In the genomic region with DNA sequence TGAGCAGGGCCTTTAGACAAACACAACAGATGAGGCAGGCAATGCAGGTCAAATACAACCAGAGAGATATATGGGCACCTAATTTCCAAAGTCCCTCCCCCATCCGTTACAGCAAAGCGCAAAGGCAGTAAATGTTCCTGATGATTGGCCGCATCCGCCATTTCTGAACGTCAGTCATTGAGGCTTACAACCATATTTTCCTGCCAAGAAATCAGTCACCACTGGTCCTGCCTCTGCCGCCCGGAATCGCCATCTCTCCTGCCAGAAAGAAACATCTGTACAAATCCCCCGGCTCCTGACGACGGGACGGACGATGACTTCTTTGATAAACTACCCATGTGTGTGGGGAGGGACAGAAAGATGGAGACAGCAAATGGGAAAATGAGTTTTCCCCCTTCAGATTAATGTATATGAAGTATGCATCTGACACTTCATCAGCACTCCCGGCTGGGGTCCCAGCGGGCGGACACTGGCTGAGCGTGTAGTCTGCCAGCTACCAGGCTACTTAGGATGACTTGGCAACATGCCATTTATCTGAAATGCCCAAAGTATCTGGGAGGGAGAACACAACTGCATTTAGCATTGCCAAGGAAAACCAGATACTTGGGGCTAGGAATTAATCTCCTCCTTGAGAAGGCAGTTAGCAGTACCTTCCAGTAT, we compare ENCODE assay signal across 26 mouse cellular contexts.
DNase-seq lines count a peak whose midpoint lies in the region; ATAC-seq and TF ChIP-seq lines count a peak whose summit lies in the region.
"Had no signal": no experiment of that assay in that cellular context is flagged by ENCODE, and none has a peak within 500 bp of the region (broad histone marks: within the 10 kb centered on the region; RNA-seq: fewer than 3 reads in every experiment).

No protein-coding gene starts in this region.

- no peak overlapping the region for H3K9ac ChIP-seq in forebrain, embryonic 14.5 days (ENCODE audit: low read length)
- H3K9ac ChIP-seq in forebrain, postnatal 0 days: no peak overlapping the region
- H3K9ac ChIP-seq in hindbrain, embryonic 13.5 days: no peak overlapping the region
- no peak overlapping the region for H3K9ac ChIP-seq in hindbrain, embryonic 11.5 days (ENCODE audit: low read depth, low read length)
- no peak overlapping the region for H3K9ac ChIP-seq in hindbrain, postnatal 0 days (replicated peaks; ENCODE audit: low read length)
- H3K9ac ChIP-seq: embryonic facial prominence, embryonic 15.5 days; limb, embryonic 13.5 days; liver, embryonic 12.5 days; neural tube, embryonic 12.5 days had no signal

- 91% methylated on average over 17 of the region's 17 CpGs for WGBS in forebrain, embryonic 14.5 days
- 82% methylated on average over 17 of the region's 17 CpGs for WGBS in forebrain, postnatal 0 days
- 45% methylated on average over 17 of the region's 17 CpGs for WGBS in hindbrain, embryonic 13.5 days
- 84% methylated on average over 17 of the region's 17 CpGs for WGBS in hindbrain, embryonic 11.5 days
- WGBS in hindbrain, postnatal 0 days: 46% methylated on average over 17 of the region's 17 CpGs

- H3K36me3 ChIP-seq in forebrain, embryonic 14.5 days (ENCODE audit: control insufficient read depth, insufficient read depth, low read length): no peaks in the 10 kb centered on the region
- no peaks in the 10 kb centered on the region for H3K36me3 ChIP-seq in forebrain, postnatal 0 days (ENCODE audit: insufficient read depth)
- H3K36me3 ChIP-seq in hindbrain, embryonic 13.5 days: no peaks in the 10 kb centered on the region
- no peaks in the 10 kb centered on the region for H3K36me3 ChIP-seq in hindbrain, embryonic 11.5 days (ENCODE audit: control insufficient read depth, insufficient read depth, low read length)
- H3K36me3 ChIP-seq in hindbrain, postnatal 0 days (ENCODE audit: insufficient read depth, low read length): no peaks in the 10 kb centered on the region
- H3K36me3 ChIP-seq: embryonic facial prominence, embryonic 15.5 days; heart, embryonic 10.5 days; limb, embryonic 13.5 days; liver, embryonic 12.5 days; neural tube, embryonic 12.5 days had no signal

- H3K27me3 ChIP-seq in forebrain, embryonic 14.5 days (replicated peaks; ENCODE audit: control insufficient read depth, insufficient read depth, low read length): no peaks in the 10 kb centered on the region
- H3K27me3 ChIP-seq in forebrain, postnatal 0 days (ENCODE audit: insufficient read depth, low read length): no peaks in the 10 kb centered on the region
- H3K27me3 ChIP-seq in hindbrain, embryonic 13.5 days: no peaks in the 10 kb centered on the region
- H3K27me3 ChIP-seq in hindbrain, embryonic 11.5 days (ENCODE audit: control insufficient read depth, insufficient read depth, low read length): no peaks in the 10 kb centered on the region
- H3K27me3 ChIP-seq in hindbrain, postnatal 0 days (ENCODE audit: insufficient read depth, low read length): no peaks in the 10 kb centered on the region
- H3K27me3 ChIP-seq: embryonic facial prominence, embryonic 15.5 days; limb, embryonic 13.5 days; liver, embryonic 12.5 days; megakaryocyte, embryonic 14.5 days; neural tube, embryonic 12.5 days had no signal

- H3K4me3 ChIP-seq in forebrain, embryonic 14.5 days (ENCODE audit: low read depth, low read length): no peak overlapping the region
- H3K4me3 ChIP-seq in forebrain, postnatal 0 days (ENCODE audit: low read depth, low read length): no peak overlapping the region
- no peak overlapping the region for H3K4me3 ChIP-seq in hindbrain, embryonic 13.5 days
- H3K4me3 ChIP-seq in hindbrain, embryonic 11.5 days (ENCODE audit: low read depth, low read length): no peak overlapping the region
- no peak overlapping the region for H3K4me3 ChIP-seq in hindbrain, postnatal 0 days (ENCODE audit: low read length)
- H3K4me3 ChIP-seq: embryonic facial prominence, embryonic 15.5 days; heart, embryonic 10.5 days; limb, embryonic 13.5 days; liver, embryonic 12.5 days; megakaryocyte, embryonic 14.5 days; neural tube, embryonic 12.5 days had no signal

- no peak for ATAC-seq in forebrain, embryonic 14.5 days
- ATAC-seq in forebrain, postnatal 0 days: no peak
- peak; percentile 82 for ATAC-seq in hindbrain, embryonic 13.5 days (ENCODE audit: low FRiP score)
- no peak; the same call in 1 of the 2 replicates for ATAC-seq in hindbrain, embryonic 11.5 days (ENCODE audit: low FRiP score)
- no peak for ATAC-seq in hindbrain, postnatal 0 days
- ATAC-seq: inflammation-experienced regulatory T-cells, adult 6 months; liver, embryonic 12.5 days had no signal

- no peak for TF ChIP-seq CTCF in forebrain, postnatal 0 days (IDR thresholded peaks at IDR 0.05; ENCODE audit: low read depth)
- TF ChIP-seq CTCF in hindbrain, postnatal 0 days (IDR thresholded peaks at IDR 0.05; ENCODE audit: low read depth): no peak

- H3K4me1 ChIP-seq in forebrain, embryonic 14.5 days (ENCODE audit: control insufficient read depth, insufficient read depth, low read length): no peaks in the 10 kb centered on the region
- no peaks in the 10 kb centered on the region for H3K4me1 ChIP-seq in forebrain, postnatal 0 days (ENCODE audit: insufficient read depth)
- H3K4me1 ChIP-seq in hindbrain, embryonic 13.5 days (replicated peaks): peaks cover 12% of the 10 kb centered on the region
- H3K4me1 ChIP-seq in hindbrain, embryonic 11.5 days (replicated peaks; ENCODE audit: control insufficient read depth, insufficient read depth, low read length): no peaks in the 10 kb centered on the region
- H3K4me1 ChIP-seq in hindbrain, postnatal 0 days (ENCODE audit: insufficient read depth, low read length): no peaks in the 10 kb centered on the region
- H3K4me1 ChIP-seq: embryonic facial prominence, embryonic 15.5 days; limb, embryonic 13.5 days; liver, embryonic 12.5 days; megakaryocyte, embryonic 14.5 days; neural tube, embryonic 12.5 days had no signal

- H3K4me2 ChIP-seq in forebrain, embryonic 14.5 days (ENCODE audit: low read length): no peak overlapping the region
- no peak overlapping the region for H3K4me2 ChIP-seq in forebrain, postnatal 0 days (ENCODE audit: low read depth)
- peak overlapping the region; percentile 36 for H3K4me2 ChIP-seq in hindbrain, embryonic 13.5 days
- H3K4me2 ChIP-seq in hindbrain, embryonic 11.5 days (replicated peaks; ENCODE audit: low read depth, low read length): no peak overlapping the region
- peak overlapping the region; percentile 25; the same call in 1 of the 2 replicates for H3K4me2 ChIP-seq in hindbrain, postnatal 0 days (ENCODE audit: low read depth, low read length)
- H3K4me2 ChIP-seq: embryonic facial prominence, embryonic 15.5 days; limb, embryonic 13.5 days; liver, embryonic 12.5 days; neural tube, embryonic 12.5 days had no signal

- no peak overlapping the region for H3K27ac ChIP-seq in forebrain, embryonic 14.5 days (ENCODE audit: low read depth, low read length)
- no peak overlapping the region for H3K27ac ChIP-seq in forebrain, postnatal 0 days (ENCODE audit: low read depth, low read length)
- peak overlapping the region; percentile 58 for H3K27ac ChIP-seq in hindbrain, embryonic 13.5 days
- no peak overlapping the region for H3K27ac ChIP-seq in hindbrain, embryonic 11.5 days (ENCODE audit: low read depth, low read length)
- H3K27ac ChIP-seq in hindbrain, postnatal 0 days: no peak overlapping the region
- H3K27ac ChIP-seq: embryonic facial prominence, embryonic 15.5 days; heart, embryonic 10.5 days; kidney, postnatal 0 days; limb, embryonic 13.5 days; liver, embryonic 12.5 days; neural tube, embryonic 12.5 days; stomach, postnatal 0 days had no signal

- peak; percentile 36 for DNase-seq in forebrain, embryonic 14.5 days (ENCODE audit: low spot score)
- DNase-seq in forebrain, postnatal 0 days: no peak
- DNase-seq in hindbrain, embryonic 11.5 days (ENCODE audit: low spot score): no peak
- DNase-seq in MN1 (ENCODE audit: low spot score): peak; percentile 56
- peak; percentile 55 for DNase-seq in hindbrain, postnatal 0 days (ENCODE audit: low spot score)
- DNase-seq in right cerebral cortex, adult 2 months (ENCODE audit: low spot score in 2 of 2): no peak
- DNase-seq: adrenal gland, postnatal 14 days; cerebellum, adult 9-10 months; gastrocnemius, postnatal 36 days; heart, postnatal 14 days; kidney, adult 2 months; layer of hippocampus, adult 9-11 months; lung, adult 18-20 months; lung, postnatal 36 days; thymus, adult 2 months; thymus, postnatal 4 days had no signal

- H3K9me3 ChIP-seq in forebrain, embryonic 14.5 days (replicated peaks; ENCODE audit: control insufficient read depth, low read length): no peaks in the 10 kb centered on the region
- H3K9me3 ChIP-seq in forebrain, postnatal 0 days (ENCODE audit: low read length): no peaks in the 10 kb centered on the region
- H3K9me3 ChIP-seq in hindbrain, embryonic 13.5 days: no peaks in the 10 kb centered on the region
- no peaks in the 10 kb centered on the region for H3K9me3 ChIP-seq in hindbrain, embryonic 11.5 days (ENCODE audit: control insufficient read depth, low read length)
- no peaks in the 10 kb centered on the region for H3K9me3 ChIP-seq in hindbrain, postnatal 0 days (ENCODE audit: low read length)
- H3K9me3 ChIP-seq: embryonic facial prominence, embryonic 15.5 days; heart, embryonic 10.5 days; limb, embryonic 13.5 days; liver, embryonic 12.5 days; neural tube, embryonic 12.5 days had no signal

Comparison
In these comparisons a context has a peak if more than half of its experiments do, and no peak if none do; other contexts are left out.
1. DNase-seq: peak in forebrain, embryonic 14.5 days (single experiment), MN1 (single experiment) and hindbrain, postnatal 0 days (single experiment); none in forebrain, postnatal 0 days (single experiment), hindbrain, embryonic 11.5 days (single experiment) and right cerebral cortex, adult 2 months (0 of 2).
2. H3K4me2 ChIP-seq: peak in hindbrain, embryonic 13.5 days (single experiment) and hindbrain, postnatal 0 days (single experiment); none in forebrain, embryonic 14.5 days (single experiment), forebrain, postnatal 0 days (single experiment) and hindbrain, embryonic 11.5 days (single experiment).